Mouse (Mus musculus) effector memory CD4-positive, alpha-beta T cell, adult 5 months (primary cell): ENCODE data around the gene Fev. TPM values are rescaled to one million over a fixed set of nuclear protein-coding genes. Genes with fewer than 3 reads are reported as not detected.

Source experiments
- polyA plus RNA-seq: library from polyadenylated mRNA; unstranded; fragments of 100-300 nt; shearing (Covaris generic); gene quantifications from one replicate; pipeline ENCODE4 v1.2.1, GENCODE M21; 2017

Gene Fev
- not detected for polyA plus RNA-seq

GRCm38 (mm10) chr1:74885369-74886042 lies at the start of gene Fev:
Gene Fev, minus strand, starts transcription at chr1:74885419.

GRCm38 (mm10) chr1:74893134-74893855 lies 8.1 kb upstream of the Fev start, which contains the start of gene Cryba2:
Gene Cryba2, minus strand, starts transcription at chr1:74893143.

GRCm38 (mm10) chr1:74854306-74855056 lies 30.7 kb downstream of the Fev start, which contains the start of gene Cdk5r2:
Gene Cdk5r2, plus strand, starts transcription at chr1:74854934.

Other genes with a start within 250 kb of the Fev start
- gene Ttll4, start 223.7 kb downstream of the Fev start, polyA plus RNA-seq, result 46.6 TPM
- gene Cyp27a1, start 171.8 kb downstream of the Fev start, polyA plus RNA-seq, result not detected
- not detected for gene Prkag3, start 136.2 kb downstream of the Fev start, polyA plus RNA-seq
- not detected for gene Wnt6, start 113.5 kb downstream of the Fev start, polyA plus RNA-seq
- 2.6 TPM for gene Wnt10a, start 93.9 kb downstream of the Fev start, polyA plus RNA-seq
- gene Cdk5r2, start 30.5 kb downstream of the Fev start, polyA plus RNA-seq, result not detected
- not detected for gene Cryba2, start 7.7 kb upstream of the Fev start, polyA plus RNA-seq
- not detected for gene Cfap65, start 50.2 kb upstream of the Fev start, polyA plus RNA-seq
- 0.25 TPM for gene Ihh, start 66.3 kb upstream of the Fev start, polyA plus RNA-seq
- gene Nhej1, start 239.8 kb upstream of the Fev start, polyA plus RNA-seq, result 8.2 TPM
- gene Slc23a3, start 248.5 kb upstream of the Fev start, polyA plus RNA-seq, result 0.17 TPM